In the genomic region with DNA sequence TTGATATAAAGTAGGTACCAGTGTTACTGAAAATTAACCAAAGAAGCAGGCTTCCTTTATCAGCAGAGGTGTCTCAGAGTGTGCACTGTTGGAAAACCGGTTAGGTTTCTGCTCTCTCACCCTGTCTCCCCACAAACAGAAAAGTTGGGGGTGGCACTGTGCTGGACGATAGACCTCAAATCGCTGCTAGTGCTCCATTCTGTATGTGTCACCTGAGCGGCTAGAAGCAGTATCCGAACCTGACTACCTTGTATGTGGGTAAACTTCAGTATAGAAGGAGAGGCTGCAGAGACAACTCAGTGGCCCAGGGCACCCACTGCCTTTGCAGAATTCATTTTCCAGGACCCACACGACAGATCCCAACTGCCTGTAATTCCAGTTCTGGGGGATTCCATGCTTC, we compare ENCODE assay signal across 26 mouse cellular contexts. TPM values are rescaled to one million over a fixed set of nuclear protein-coding genes. Genes with fewer than 3 reads are reported as not detected.
DNase-seq lines count a peak whose midpoint lies in the region; ATAC-seq and TF ChIP-seq lines count a peak whose summit lies in the region.
"Had no signal": no experiment of that assay in that cellular context is flagged by ENCODE, and none has a peak within 500 bp of the region (broad histone marks: within the 10 kb centered on the region; RNA-seq: fewer than 3 reads in every experiment).

No protein-coding gene starts in this region.

- H3K9ac ChIP-seq in lung, embryonic 14.5 days: no peak overlapping the region
- H3K9ac ChIP-seq in midbrain, embryonic 11.5 days (ENCODE audit: low read length): no peak overlapping the region
- H3K9ac ChIP-seq: embryonic facial prominence, embryonic 12.5 days; forebrain, embryonic 13.5 days; forebrain, embryonic 15.5 days had no signal

- 0 out of 2 replicates have a peak overlapping the region, but pooled peaks have one; percentile 30 for H3K27ac ChIP-seq in lung, embryonic 14.5 days (ENCODE audit: low read depth)
- no peak overlapping the region for H3K27ac ChIP-seq in midbrain, embryonic 11.5 days (ENCODE audit: low read depth, low read length)
- no peak overlapping the region for H3K27ac ChIP-seq in midbrain, embryonic 10.5 days (replicated peaks)
- H3K27ac ChIP-seq: embryonic facial prominence, embryonic 10.5 days; embryonic facial prominence, embryonic 12.5 days; forebrain, embryonic 13.5 days; forebrain, embryonic 15.5 days had no signal

- peaks cover 58% of the 10 kb centered on the region for H3K27me3 ChIP-seq in lung, embryonic 14.5 days (ENCODE audit: insufficient read depth, low read length)
- peaks cover 69% of the 10 kb centered on the region for H3K27me3 ChIP-seq in midbrain, embryonic 11.5 days (ENCODE audit: control insufficient read depth, insufficient read depth, low read length)
- H3K27me3 ChIP-seq in midbrain, embryonic 10.5 days (ENCODE audit: low read depth, poor library complexity, severe bottlenecking): peaks cover 96% of the 10 kb centered on the region
- H3K27me3 ChIP-seq: CH12.LX had no signal

- H3K4me1 ChIP-seq in lung, embryonic 14.5 days (ENCODE audit: insufficient read depth): peaks cover 11% of the 10 kb centered on the region
- no peaks in the 10 kb centered on the region for H3K4me1 ChIP-seq in midbrain, embryonic 11.5 days (ENCODE audit: control insufficient read depth, insufficient read depth, low read length)
- H3K4me1 ChIP-seq in midbrain, embryonic 10.5 days: peaks cover 8% of the 10 kb centered on the region
- H3K4me1 ChIP-seq: embryonic facial prominence, embryonic 10.5 days; embryonic facial prominence, embryonic 12.5 days; forebrain, embryonic 13.5 days had no signal

- H3K9me3 ChIP-seq in lung, embryonic 14.5 days (ENCODE audit: low read depth, low read length): no peaks in the 10 kb centered on the region
- no peaks in the 10 kb centered on the region for H3K9me3 ChIP-seq in midbrain, embryonic 11.5 days (ENCODE audit: control insufficient read depth, low read length)
- H3K9me3 ChIP-seq in midbrain, embryonic 10.5 days (replicated peaks): peaks cover 6% of the 10 kb centered on the region; the same call in 1 of the 2 replicates
- H3K9me3 ChIP-seq: embryonic facial prominence, embryonic 10.5 days; embryonic facial prominence, embryonic 12.5 days; forebrain, embryonic 15.5 days had no signal

- WGBS in lung, embryonic 14.5 days: 72% methylated on average over 6 of the region's 6 CpGs
- WGBS in midbrain, embryonic 11.5 days: 32% methylated on average over 6 of the region's 6 CpGs
- 46% methylated on average over 6 of the region's 6 CpGs for WGBS in midbrain, embryonic 10.5 days

- no peak for ATAC-seq in lung, embryonic 14.5 days (ENCODE audit: insufficient read depth)
- no peak for ATAC-seq in midbrain, embryonic 11.5 days (ENCODE audit: low FRiP score)
- ATAC-seq: activated CD4-positive, CD25-positive, alpha-beta regulatory T cell, adult 4 months; CD4-positive, CD25-positive, alpha-beta regulatory T cell, adult 4 months; forebrain, embryonic 13.5 days; forebrain, embryonic 15.5 days; Patski had no signal

- no peaks in the 10 kb centered on the region for H3K36me3 ChIP-seq in lung, embryonic 14.5 days (ENCODE audit: insufficient read depth)
- H3K36me3 ChIP-seq in midbrain, embryonic 11.5 days (ENCODE audit: control insufficient read depth, insufficient read depth, low read length): no peaks in the 10 kb centered on the region
- no peaks in the 10 kb centered on the region for H3K36me3 ChIP-seq in midbrain, embryonic 10.5 days
- H3K36me3 ChIP-seq: embryonic facial prominence, embryonic 10.5 days; embryonic facial prominence, embryonic 12.5 days; forebrain, embryonic 15.5 days; G1E had no signal

- peak; percentile 78 for DNase-seq in heart, adult 11 months
- no peak for DNase-seq in heart, adult 9 months (ENCODE audit: low spot score in 2 of 2)
- DNase-seq in lung, embryonic 14.5 days: peak; percentile 1
- DNase-seq in lung, postnatal 4 days: no peak
- DNase-seq in midbrain, embryonic 11.5 days (ENCODE audit: low spot score, missing footprints): peak; percentile 84
- DNase-seq in midbrain, embryonic 10.5 days (ENCODE audit: low spot score): no peak
- DNase-seq: adrenal gland, adult 8-10 months; adrenal gland, postnatal 14 days; adrenal gland, postnatal 36 days; B cell, adult 2 months; cerebellum, adult 11-12 months; cerebellum, adult 2 months; cerebellum, adult 9-10 months; cerebellum, postnatal 10 days; cerebellum, postnatal 25 days had no signal

- TF ChIP-seq CTCF in lung, embryonic 14.5 days (IDR thresholded peaks at IDR 0.05; ENCODE audit: low read depth): no peak

- no peak overlapping the region for H3K4me3 ChIP-seq in lung, embryonic 14.5 days (ENCODE audit: low read depth, low read length)
- H3K4me3 ChIP-seq in midbrain, embryonic 11.5 days (ENCODE audit: low read depth, low read length): no peak overlapping the region
- H3K4me3 ChIP-seq in midbrain, embryonic 10.5 days: no peak overlapping the region
- H3K4me3 ChIP-seq: embryonic facial prominence, embryonic 10.5 days; embryonic facial prominence, embryonic 12.5 days; forebrain, embryonic 13.5 days; forebrain, embryonic 15.5 days had no signal

- no peak overlapping the region for H3K4me2 ChIP-seq in lung, embryonic 14.5 days
- no peak overlapping the region for H3K4me2 ChIP-seq in midbrain, embryonic 11.5 days
- H3K4me2 ChIP-seq: embryonic facial prominence, embryonic 12.5 days; forebrain, embryonic 13.5 days; forebrain, embryonic 15.5 days had no signal

RNA-seq across cellular contexts. Expression of gene Tbx5, which starts 23.8 kb away (rescaled TPM):
- 57.7 and 59.4 TPM in 2 replicates for polyA plus RNA-seq in lung, embryonic 14.5 days (2014; fragmentation: Nextera tagmentation; extraction: Ambion mirVana)
- polyA plus RNA-seq in midbrain, embryonic 11.5 days (2014; fragmentation: Nextera tagmentation; extraction: Ambion mirVana): not detected in 2 replicates
- polyA plus RNA-seq in midbrain, embryonic 10.5 days (2016; fragmentation: Nextera tagmentation; extraction: Ambion mirVana): 0.10 and 0.20 TPM in 2 replicates
- polyA plus RNA-seq: activated CD4-positive, CD25-positive, alpha-beta regulatory T cell, adult 4 months; CD4-positive, CD25-positive, alpha-beta regulatory T cell, adult 4 months; cerebellum, adult 2 months; cortical plate, adult 2 months; forebrain, embryonic 11.5 days; forebrain, embryonic 15.5 days; G1E; Patski had no signal

Comparison
In these comparisons a context has a peak if more than half of its experiments do, and no peak if none do; other contexts are left out.
1. DNase-seq: peak in heart, adult 11 months (single experiment), lung, embryonic 14.5 days (single experiment) and midbrain, embryonic 11.5 days (single experiment); none in heart, adult 9 months (0 of 2), lung, postnatal 4 days (0 of 2) and midbrain, embryonic 10.5 days (single experiment).
2. RNA of gene Tbx5, which starts 23.8 kb away (polyA plus RNA-seq): 57.7 to 59.4 TPM in lung, embryonic 14.5 days; 0.10 to 0.20 TPM in midbrain, embryonic 10.5 days and not detected in midbrain, embryonic 11.5 days; every median in the first group is over 10 times any median in the second.